Mouse (Mus musculus) ES-Bruce4 (cell line): ENCODE measurements around the gene Ppdpf.

Experiments
- CTCF ChIP-seq: IDR thresholded peaks from one replicate; pipeline ENCODE4 v1.8.1; 2011; ENCODE audit warnings: low read depth, low read length
- EP300 ChIP-seq: IDR thresholded peaks from 2 replicates; pipeline ENCODE4 v1.6.1; 2011; ENCODE audit warnings: low read depth, low read length; ENCODE audit not compliant: insufficient read depth
- POLR2A ChIP-seq: IDR thresholded peaks from one replicate; pipeline ENCODE4 v1.8.1; 2011; ENCODE audit warnings: low read length; ENCODE audit not compliant: insufficient read depth

GRCm38 (mm10) chr2:181237251-181238014 is 50.4 kb downstream of the Ppdpf start:
- no peak for TF ChIP-seq CTCF
- no peak for TF ChIP-seq EP300
- no peak for TF ChIP-seq POLR2A
